Mouse (Mus musculus) c-Kit-positive CD71-positive TER-119-negative erythroid progenitor cells, embryonic 14.5 days (primary cell): ENCODE measurements around the gene Rpp21.

Source experiments
- DNase-seq: peaks from one replicate; pipeline ENCODE4 v3.0.0-alpha.2; 2013; ENCODE audit warnings: low read depth

The Rpp21 gene

DNA sequence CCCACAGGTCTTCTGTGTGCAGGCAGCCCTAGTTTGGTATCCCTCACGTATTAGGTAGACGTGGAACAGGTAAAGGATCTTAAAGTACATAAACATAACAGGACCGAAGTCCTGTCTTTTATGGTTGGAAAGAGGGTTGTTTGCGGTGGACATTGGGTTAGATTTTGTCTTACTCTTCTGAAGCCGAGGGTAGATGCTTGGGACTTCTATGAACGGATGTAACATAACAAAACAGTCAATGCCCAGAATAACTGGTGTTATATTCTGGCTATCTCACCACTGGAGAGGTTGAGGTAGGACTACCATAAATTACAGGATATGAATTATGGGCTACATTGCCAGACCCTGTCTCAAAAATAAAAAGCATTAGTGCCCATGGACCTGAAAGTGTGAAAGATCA, at the start of gene Rpp21:
Gene Rpp21 (minus strand): TSS at position 101 of the 400 bp plus-strand sequence.
- DNase-seq: no peak

DNA sequence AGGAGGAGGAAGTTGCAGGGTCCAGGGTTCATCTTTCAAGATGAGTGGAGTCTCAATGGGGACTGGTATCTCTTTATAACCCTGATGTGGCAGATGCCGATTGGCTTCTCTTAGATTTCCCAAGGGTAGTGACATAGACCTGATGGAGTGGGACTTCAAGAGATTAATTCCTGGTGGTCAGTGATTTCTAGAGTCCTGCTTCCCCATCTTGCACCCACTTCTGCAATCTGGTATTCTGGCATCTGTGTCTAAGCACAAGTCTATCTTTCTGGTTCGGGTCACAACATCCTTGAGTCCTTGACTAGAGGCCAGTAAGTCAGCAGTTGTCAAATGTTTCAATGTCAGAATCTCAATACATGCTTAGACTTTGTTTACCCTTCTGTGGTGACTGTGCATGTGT, 28.5 kb upstream of the Rpp21 start, which contains the start of gene H2-M10.2:
Gene H2-M10.2 (minus strand): TSS at position 101 of the 400 bp plus-strand sequence.
- DNase-seq: no peak

DNA sequence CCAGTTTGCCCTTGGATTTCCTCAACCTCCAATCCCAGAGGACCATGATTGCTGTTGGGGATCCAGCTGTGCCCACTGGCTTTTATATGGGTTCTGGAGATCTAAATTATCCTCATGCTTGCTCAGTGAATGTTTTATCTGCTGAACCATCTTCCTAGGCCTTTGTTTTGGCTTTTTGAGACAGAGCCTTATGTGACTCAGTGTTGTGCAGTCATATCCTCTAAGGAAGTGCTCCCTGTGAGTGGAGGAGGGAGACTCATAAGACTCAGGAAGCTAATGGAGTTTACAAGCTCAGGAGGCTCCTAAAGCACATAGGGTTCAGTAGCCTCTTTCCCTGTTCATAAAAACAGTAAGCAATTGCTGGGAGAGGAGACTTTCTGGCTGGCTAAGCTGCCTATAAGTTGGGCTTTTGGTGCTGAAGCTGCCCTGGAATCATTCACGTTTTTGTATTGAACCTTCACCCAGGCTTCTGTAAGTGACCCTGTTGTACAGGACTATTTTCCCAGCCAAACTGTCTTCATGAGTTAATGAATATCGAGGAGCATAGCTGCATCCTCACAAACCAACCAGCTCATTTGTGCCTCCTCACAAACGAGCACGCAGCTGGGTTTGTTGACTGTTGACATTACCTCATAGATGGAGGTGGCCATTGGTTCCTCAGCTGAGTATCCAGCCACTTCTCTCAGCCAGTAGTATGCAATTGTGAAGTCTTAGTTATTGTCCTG, 23.8 kb upstream of the Rpp21 start:
- no peak for DNase-seq

DNA sequence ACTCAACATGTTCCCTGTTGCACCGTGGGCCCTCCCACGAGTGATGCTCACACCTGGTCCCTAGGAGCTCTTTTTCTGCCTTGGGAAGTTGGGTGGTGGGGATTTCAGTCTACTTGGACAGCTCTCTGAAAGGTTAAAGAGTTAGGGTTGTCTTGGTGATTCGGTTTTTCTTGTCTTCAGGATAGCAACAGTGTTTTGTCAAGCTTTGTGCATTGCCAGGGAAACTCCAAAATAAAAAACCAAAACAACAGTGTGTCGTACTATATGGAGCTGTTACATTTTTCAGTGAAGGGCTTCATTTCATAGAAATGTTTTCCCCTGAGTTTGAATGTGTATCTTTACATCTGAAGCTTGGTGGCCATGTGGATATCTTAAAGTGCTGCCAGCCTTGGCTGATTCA, 16.9 kb upstream of the Rpp21 start:
- no peak for DNase-seq

DNA sequence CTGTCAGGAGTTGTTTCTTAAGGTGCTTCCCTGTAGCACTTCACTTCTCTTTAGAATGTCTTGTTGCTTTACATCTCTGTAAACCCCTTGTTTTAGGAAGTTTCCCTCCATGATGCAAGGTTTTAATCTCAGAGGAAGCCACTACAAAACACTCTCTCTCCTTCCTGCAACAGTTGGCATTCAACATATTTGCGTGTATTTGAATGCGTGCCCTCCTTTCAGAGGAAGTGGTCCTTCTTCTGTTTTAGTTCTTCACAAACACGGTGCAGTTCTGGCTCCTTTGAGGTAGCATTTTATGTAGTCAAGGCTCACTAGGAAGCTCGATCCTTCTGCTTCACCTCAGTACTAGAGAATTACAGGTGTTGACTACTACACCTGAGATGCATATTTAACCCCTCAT, 15.9 kb upstream of the Rpp21 start:
- DNase-seq: no peak

DNA sequence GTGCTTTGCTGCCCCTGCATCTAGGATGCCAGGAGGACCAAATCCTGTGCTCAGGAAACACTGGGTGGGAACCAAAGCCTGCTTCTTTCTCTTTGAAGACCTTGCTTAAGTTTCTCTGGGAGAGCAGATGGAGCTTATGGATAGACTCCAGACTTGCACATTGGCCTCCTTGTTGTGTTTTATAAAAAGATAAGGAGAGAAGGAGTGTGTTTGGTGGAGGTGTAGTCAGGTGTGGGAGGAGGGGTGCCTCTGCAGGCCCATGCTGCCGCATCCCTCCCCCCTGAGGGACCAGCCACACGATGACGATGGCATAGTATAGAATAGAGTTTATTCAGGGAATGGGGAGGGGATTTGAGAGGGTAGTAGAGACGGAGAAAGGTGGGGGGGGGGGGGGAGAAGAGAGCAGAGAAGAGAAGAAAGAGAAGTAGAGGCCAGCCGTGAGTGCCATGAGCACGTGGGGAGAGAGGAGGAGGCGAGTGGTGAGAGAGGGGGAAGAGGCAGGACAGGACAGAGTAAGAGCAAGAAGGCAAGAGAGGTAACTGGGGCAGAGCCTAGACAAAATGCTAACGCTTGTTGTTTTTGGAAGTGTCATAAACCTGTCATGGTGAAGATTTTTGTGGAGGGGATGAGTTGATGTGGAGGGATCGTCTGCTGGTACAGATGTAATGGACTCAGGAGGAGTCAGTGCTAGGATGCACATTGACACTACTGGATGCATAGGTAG, 14.9 kb upstream of the Rpp21 start:
- DNase-seq: no peak

DNA sequence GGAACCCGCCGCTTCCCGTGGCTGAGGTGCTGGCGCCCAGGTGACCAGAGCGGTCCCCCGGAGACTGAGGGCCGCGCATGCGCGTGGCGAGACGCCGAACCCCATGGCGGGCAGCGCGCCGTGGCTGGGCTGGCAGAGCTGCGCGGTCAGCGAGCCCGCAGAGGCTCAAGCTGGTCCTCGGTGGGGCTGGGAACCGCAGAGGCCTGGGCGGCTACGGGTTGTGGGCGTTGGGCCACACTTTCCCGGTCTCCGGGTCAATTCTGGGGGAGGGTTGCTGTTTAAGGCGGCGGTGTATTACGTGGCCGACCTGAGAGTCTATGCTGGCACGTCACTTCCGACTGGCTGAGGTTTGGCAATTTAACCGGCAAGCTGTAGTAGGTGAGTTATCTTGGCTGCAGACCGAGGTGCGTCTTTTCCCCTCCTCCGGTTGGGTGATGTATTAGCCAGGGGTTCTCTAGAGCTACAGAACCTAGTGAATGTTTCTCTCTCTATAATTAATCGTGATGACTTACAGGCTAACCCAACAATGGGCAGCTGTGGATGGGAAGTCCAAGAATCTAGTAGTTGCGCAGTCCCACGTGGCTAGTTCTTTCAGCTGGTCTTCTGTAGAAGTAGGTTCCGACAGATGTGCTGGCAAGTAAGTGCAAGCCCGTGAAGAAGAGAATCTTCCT, 13.9 kb upstream of the Rpp21 start, which contains the start of gene Trim39:
Gene Trim39 (minus strand): TSS at position 662 of the 671 bp plus-strand sequence.
- peak; percentile 79 for DNase-seq

DNA sequence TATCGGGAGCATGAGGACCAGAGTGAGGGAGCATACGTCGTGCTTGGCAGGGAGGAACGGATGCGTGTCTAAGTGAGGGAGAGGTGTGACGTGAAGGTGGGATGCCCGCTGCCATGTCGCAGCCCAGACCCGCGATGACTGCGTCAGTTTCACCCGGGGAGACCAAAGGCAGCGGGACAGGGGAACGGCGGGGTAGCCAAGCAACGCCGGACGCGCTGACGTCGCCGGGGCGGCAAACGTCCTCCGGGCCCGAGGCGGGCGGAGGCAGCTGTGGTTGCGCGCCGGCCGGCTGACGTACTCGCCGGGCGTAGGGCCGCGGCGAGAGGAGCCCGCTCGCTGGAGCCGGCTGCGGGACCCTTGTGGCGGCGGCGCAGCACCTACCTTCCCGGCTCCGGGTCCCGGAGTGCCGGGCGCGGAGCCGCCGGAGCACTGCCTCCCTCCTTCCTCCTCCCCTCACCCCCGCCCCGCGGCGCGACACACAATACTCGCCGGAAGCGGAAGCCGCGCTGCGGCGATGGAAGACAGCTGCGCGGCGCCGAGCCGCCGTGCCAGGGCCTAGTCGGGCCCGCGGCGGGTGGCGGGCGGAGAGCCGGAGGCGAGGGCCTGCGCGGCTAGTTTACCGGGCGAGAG, 13.2 kb upstream of the Rpp21 start:
- peak; percentile 65 for DNase-seq

DNA sequence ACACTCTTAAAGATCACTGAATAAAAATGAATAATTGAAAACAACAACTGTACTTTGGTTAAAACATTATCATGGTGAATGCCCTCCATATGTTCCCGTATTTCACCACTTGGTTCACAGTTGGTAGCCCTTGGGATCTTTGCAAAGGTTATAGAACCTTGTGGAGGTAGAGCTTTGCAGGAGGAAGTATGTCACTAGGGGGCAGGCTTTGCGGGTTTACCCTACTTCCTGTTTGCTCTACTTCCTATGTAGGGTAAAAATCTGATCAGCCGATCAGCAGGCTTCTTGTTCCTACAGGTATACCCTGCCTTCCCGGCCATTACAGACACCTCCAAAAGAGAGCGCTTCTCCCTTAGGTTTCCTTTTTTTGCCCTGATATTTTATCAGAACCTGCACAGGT, 8.0 kb upstream of the Rpp21 start:
- peak; percentile 17 for DNase-seq

DNA sequence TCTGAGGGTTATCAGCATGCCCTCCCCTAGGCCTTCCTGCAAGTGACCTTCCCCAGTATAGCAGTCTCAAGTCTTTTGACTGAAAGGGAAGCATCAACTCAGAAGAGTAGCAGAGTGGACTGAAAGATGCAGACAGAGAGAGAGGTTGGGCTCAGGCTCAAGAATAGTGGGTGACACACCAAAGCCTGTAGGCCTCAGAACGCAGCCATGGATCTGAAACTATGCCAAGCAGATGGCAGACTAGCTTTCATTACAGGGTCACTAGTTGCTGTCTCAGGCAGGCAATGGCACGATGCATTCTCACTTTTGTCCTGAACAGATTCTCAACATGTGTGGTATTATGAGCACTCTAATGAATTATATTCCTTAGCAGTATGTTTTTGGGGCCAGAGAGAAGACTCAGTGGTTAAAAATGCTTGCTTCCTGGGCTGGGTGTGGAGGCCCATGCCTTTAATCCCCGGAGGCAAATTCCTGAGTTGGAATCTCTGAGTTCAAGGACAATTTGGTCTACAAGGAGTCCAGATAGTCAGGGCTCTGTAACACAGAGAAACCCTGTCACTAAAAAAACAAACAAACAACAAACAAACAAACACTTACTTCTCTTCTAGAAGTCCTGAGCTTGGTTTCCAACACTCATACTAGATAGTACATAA, 6.5 kb upstream of the Rpp21 start:
- no peak for DNase-seq

DNA sequence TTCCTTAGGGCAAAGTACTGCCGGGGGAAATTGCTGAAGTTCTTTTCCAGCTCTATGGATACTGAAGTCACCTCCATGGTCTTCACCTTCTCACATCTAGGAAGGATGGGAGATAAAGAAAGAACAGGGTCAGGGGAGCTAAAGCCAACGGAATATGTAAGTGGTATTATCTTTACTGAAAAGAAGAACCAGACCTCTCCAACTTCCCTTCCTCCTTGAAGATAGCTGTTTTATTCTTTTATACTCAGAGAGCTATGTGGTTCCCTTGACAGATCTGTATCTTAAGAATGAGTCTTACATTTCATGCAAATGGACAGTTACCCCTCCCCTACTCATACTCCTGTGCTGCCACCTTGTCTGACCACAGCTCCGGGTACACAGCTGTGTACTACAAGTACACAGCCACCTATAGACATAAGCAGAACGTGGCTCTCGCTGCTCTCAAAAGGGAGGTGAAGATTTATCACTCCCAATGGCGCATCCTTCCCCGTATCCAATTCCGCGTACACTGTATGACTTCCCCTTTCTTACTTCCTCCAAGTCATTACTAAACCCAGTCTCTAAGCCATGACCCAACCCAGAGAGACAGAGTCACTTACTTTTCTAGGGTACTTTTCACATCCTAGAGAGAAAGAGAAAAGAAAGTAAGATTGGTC, 3.8 kb upstream of the Rpp21 start:
- DNase-seq: no peak

DNA sequence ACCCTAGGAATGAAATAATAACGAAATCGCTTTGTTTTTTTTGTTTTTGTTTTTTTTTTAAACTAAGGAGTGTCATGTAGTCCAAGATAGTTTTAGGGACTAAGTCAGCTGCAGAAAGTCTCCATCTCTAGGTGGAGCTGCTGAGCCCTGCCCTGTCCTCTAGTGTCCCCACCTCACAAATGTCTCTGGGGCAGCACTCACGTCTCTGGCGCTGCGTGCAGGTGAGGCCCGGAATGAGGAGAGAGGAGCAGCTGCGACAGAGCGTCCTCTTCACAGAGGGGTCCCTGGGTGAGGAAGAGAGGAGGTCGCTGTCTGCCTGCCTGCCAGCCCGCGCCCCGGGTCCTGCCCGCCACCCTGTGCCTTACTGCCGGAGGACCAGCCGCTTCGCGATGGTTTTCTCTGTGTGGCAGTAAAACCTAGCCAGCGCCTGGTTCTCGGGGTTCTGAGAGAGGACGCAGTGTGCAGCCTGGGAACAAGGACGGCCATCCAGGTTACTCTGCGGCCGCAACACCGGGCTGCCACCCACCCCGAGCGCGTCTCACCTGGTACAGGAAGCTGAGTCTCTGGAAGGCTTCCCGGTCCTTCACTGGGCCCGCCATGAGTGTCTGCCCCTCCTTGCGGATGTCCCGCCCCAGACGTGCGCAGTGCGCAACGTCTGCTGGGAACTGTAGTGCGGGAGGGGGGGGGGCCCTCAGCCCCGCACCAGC, 475 bp downstream of the Rpp21 start:
- DNase-seq: peak; percentile 48

DNA sequence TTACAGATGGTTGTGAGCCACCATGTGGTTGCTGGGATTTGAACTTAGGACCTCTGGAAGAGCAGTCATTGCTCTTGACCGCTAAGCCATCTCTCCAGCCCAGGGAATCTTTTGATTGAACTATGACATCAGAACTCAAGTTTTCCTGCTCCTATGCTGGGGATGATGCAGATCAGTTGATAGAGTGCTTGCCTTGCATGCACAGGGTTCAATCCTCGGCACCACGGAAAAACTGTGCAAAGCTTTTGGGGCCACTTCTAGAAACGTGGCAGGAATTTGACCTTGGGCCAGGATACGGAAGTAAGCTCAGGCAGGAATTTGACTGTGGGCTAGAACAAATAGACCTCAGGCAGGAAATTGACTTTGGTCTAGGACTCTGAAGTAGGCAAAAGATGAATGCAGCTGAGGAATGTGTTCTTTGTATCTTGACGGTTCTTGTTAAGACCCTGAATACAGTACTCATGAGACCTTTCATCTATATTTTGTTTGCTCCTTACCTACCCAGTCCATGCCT, 4.7 kb downstream of the Rpp21 start:
- no peak for DNase-seq

DNA sequence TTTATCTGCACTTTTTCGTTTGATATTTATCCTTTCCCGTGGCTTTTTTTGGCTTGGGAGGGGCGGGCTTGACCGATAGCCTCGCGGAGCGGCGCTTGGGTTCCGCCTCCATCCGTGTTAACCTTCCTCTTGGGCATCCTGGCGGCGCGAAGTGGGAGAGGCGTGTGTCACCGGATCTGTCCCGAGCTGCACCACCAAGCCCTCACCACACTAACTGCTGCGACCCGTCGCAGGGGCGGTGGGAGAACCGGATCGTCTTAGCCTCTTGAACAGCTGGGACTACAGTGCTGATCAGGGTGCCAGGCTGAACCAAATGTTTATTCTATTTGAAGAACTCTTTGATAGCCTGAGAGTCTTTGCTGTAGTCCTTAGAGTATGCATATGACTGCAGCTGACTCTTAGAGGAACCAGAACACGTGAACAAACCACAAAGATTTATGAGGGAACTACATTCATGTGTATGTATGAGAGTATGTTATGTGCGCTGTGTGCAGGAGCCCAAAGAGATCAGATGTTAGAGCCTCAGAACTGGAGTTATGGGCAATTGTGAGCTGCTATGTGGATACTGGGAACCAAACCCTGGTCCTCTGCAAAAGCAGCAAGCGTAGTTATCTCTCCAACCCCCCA, 5.5 kb downstream of the Rpp21 start:
- no peak for DNase-seq

DNA sequence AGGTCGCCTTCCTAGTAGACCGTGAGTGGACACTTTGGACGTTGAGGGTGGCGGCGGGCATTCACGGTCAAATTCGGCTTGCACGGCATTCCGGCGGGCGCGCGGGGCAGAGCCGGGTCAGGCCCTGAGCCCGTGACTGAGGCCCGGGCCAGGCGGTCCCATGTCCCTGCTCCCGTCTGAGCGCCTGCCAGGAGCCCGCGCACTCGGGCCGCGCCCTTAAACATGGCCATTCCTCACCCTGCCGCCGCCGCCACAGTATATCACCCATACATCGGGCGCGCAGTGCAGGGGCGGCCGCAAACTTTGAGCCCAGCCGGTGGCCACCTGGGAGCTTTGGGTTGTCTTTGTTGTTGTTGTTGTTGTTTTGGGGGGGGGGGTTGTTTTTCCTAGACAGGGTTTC, 9.0 kb downstream of the Rpp21 start:
- DNase-seq: no peak

DNA sequence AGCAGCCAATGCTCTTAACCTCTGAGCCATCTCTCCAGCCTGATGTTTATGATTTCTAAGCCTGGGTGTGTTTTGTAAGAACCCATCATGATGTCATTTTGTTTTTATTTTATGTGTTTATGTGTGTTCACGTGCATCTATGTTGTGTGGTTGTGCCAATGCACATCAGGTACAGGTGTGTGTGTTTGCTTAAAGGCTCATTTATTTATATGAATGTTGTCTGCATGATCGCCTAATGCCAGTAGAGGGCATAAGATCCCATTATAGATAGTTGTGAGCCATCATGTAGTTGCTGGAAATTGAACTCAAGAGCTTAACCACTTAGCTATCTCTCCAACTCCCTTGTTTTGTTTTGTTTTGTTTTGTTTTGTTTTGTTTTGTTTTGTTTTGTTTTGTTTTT, 12.1 kb downstream of the Rpp21 start:
- DNase-seq: no peak

DNA sequence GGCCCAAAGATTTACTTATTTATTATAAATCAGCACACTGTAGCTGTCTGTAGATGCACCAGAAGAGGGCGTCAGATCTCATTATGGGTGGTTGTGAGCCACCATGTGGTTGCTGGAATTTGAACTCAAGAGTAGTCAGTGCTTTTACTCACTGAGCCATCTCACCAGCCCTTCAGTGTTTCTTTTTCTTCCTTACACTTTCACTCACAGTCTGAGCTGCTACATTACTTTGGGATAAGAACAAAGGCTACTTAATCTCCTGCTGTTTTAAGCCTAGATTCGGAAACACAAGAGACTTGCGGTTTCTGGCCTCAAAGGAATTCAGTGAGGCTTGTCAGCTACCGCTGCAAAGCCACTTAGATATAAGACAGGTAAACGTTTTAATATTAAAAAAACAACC, 13.8 kb downstream of the Rpp21 start:
- no peak for DNase-seq

DNA sequence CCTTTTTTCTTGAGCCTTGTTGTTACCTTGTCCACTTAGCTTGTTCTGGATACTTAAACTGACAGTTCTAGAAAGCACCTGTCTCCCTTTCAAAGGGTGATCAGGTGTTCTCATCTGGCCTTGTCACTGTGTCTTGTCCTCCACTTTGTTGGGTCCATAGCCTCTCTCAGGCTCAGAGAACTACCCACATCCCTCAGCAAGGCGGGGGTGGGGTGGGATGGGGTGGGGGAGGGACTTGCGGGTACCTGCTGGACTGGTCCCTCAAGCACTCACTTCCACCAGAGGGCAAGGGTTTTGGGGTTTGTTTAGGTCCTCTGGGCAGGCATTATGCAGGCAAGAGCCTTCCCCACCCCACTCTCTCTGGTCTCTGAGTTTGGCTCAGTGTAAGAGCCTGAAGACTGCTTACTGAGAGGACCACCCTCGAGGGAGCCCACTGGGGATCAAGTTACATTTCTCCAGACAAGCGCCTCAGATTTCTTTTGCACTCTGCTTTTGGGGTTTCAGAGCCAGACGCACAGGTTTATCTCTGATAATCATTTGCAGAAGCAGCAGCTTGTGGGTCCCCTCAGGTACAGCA, 17.1 kb downstream of the Rpp21 start:
- no peak for DNase-seq

DNA sequence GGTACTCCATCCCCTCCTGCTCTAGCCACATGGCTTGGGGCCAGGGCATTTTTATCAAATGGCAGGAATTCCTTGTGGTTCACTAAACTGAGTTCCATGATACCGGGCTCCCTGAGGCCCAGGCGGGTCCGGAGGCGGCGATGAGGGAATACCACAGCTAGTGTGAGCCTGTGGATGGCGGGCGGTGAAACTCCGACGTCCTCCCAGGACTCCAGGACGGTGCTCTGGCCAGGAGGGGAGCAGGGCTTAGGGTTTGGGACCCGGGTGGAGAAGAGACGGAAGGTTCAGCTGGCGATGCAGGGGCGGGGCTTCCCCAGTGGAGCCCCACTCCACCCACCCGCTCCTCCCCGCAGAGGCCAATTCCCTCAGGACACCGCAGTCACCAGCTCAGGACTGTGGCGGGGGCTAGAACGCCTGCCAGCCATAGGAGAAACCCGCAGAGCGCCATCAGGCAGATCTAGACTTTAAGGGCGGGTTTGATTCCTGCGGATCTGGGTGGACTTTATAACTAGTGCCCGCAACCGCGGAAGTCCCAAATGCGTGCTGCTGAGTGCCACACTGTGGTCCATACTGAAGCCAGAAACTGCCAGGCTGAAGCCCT, 20.4 kb downstream of the Rpp21 start:
- no peak for DNase-seq
